Comparison of ENCODE assay signal across 24 mouse cellular contexts in the genomic region with DNA sequence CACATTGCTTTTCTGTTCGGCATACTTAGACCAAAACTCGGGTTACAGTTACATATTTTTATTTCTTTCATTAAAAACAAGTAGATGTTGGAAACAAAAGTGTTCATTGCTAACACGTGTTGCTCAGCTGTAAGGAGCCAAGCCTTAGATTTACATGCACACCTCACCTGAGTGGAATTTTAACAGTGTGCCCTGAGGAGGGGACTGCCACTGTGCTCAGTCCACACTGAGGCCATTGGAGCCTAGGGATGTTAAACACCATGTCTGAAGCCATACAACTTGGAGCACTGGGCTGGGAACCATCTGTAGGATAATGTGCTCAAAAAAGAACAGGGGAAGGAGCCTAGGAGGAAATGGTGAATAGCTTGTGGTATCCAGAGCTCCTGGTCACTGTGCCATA.
DNase-seq lines count a peak whose midpoint lies in the region; ATAC-seq and TF ChIP-seq lines count a peak whose summit lies in the region.
"Had no signal": no experiment of that assay in that cellular context is flagged by ENCODE, and none has a peak within 500 bp of the region (broad histone marks: within the 10 kb centered on the region; RNA-seq: fewer than 3 reads in every experiment).

No protein-coding gene starts in this region.

- no peak for TF ChIP-seq CTCF in heart, adult 2 months (IDR thresholded peaks at IDR 0.05)
- TF ChIP-seq CTCF in embryonic fibroblast, embryonic 13.5 days (IDR thresholded peaks at IDR 0.05; ENCODE audit: borderline replicate concordance, insufficient read depth, low read length) = no peak

- H3K9ac ChIP-seq in heart, adult 2 months (ENCODE audit: low read depth, low read length) = no peak overlapping the region
- H3K9ac ChIP-seq in limb, embryonic 12.5 days (replicated peaks) = no peak overlapping the region
- no peak overlapping the region for H3K9ac ChIP-seq in limb, embryonic 14.5 days (ENCODE audit: low read depth, low read length, severe bottlenecking)
- H3K9ac ChIP-seq: embryonic facial prominence, embryonic 12.5 days; forebrain, embryonic 12.5 days had no signal

- 94% methylated on average over 3 of the region's 3 CpGs for WGBS in heart, adult 2 months
- WGBS in limb, embryonic 12.5 days = 58% methylated on average over 3 of the region's 3 CpGs
- 26% methylated on average over 3 of the region's 3 CpGs for WGBS in limb, embryonic 14.5 days
- WGBS in hindbrain, embryonic 10.5 days = 91% methylated on average over 3 of the region's 3 CpGs

- H3K79me2 ChIP-seq in heart, adult 2 months (replicated peaks; ENCODE audit: control insufficient read depth, insufficient read depth, low read length) = no peaks in the 10 kb centered on the region

- peak; percentile 74 for ATAC-seq in limb, embryonic 12.5 days (ENCODE audit: insufficient number of reproducible peaks, insufficient read depth, low FRiP score, low TSS enrichment, low read depth)
- peak; percentile 67 for ATAC-seq in limb, embryonic 14.5 days (ENCODE audit: low FRiP score, low read depth)
- ATAC-seq: forebrain, embryonic 14.5 days; forebrain, embryonic 16.5 days had no signal

- H3K27me3 ChIP-seq in heart, adult 2 months (ENCODE audit: control insufficient read depth, insufficient read depth, low read length) = no peaks in the 10 kb centered on the region
- no peaks in the 10 kb centered on the region for H3K27me3 ChIP-seq in limb, embryonic 12.5 days
- H3K27me3 ChIP-seq in limb, embryonic 14.5 days (ENCODE audit: control insufficient read depth, insufficient read depth, low read length) = no peaks in the 10 kb centered on the region
- H3K27me3 ChIP-seq in hindbrain, embryonic 10.5 days (ENCODE audit: insufficient read depth, poor library complexity, severe bottlenecking) = no peaks in the 10 kb centered on the region
- H3K27me3 ChIP-seq: embryonic facial prominence, embryonic 12.5 days; forebrain, embryonic 12.5 days had no signal

- H3K4me2 ChIP-seq in limb, embryonic 12.5 days = no peak overlapping the region
- no peak overlapping the region for H3K4me2 ChIP-seq in limb, embryonic 14.5 days (replicated peaks; ENCODE audit: low read depth, low read length, severe bottlenecking)
- H3K4me2 ChIP-seq: embryonic facial prominence, embryonic 12.5 days; forebrain, embryonic 12.5 days had no signal

- H3K4me1 ChIP-seq in heart, adult 2 months (ENCODE audit: control insufficient read depth, insufficient read depth, low read length) = no peaks in the 10 kb centered on the region
- peaks cover 3% of the 10 kb centered on the region; the same call in 1 of the 2 replicates for H3K4me1 ChIP-seq in embryonic fibroblast, embryonic 13.5 days (ENCODE audit: control insufficient read depth, insufficient read depth, low read length)
- H3K4me1 ChIP-seq in limb, embryonic 12.5 days (replicated peaks) = peaks cover 25% of the 10 kb centered on the region
- peaks cover 23% of the 10 kb centered on the region for H3K4me1 ChIP-seq in limb, embryonic 14.5 days (ENCODE audit: control insufficient read depth, insufficient read depth, low read length)
- H3K4me1 ChIP-seq in hindbrain, embryonic 10.5 days (replicated peaks) = peaks cover 6% of the 10 kb centered on the region; the same call in 1 of the 2 replicates
- H3K4me1 ChIP-seq: embryonic facial prominence, embryonic 10.5 days; embryonic facial prominence, embryonic 12.5 days; forebrain, embryonic 12.5 days had no signal

- intact Hi-C loops in heart, adult 2 months (cut with DNase I) = no loop called here

- no peak overlapping the region for H3K27ac ChIP-seq in heart, adult 2 months
- 0 out of 2 replicates have a peak overlapping the region, but pooled peaks have one; percentile 1 for H3K27ac ChIP-seq in embryonic fibroblast, embryonic 13.5 days (ENCODE audit: insufficient read depth, low read length)
- peak overlapping the region; percentile 70 for H3K27ac ChIP-seq in limb, embryonic 12.5 days
- peak overlapping the region; percentile 45; the same call in 1 of the 2 replicates for H3K27ac ChIP-seq in limb, embryonic 14.5 days (replicated peaks; ENCODE audit: low read depth, low read length)
- H3K27ac ChIP-seq in hindbrain, embryonic 10.5 days = no peak overlapping the region
- H3K27ac ChIP-seq: embryonic facial prominence, embryonic 10.5 days; embryonic facial prominence, embryonic 12.5 days; forebrain, embryonic 10.5 days; forebrain, embryonic 12.5 days had no signal

- no peak for TF ChIP-seq EP300 in heart, adult 2 months (IDR thresholded peaks at IDR 0.05; ENCODE audit: insufficient read depth, low read depth, low read length)

- DNase-seq in heart, adult 11 months = peak; percentile 19
- DNase-seq in heart, adult 2 months = no peak
- DNase-seq in limb, embryonic 14.5 days (ENCODE audit: low spot score) = no peak
- DNase-seq in thymus, postnatal 4 days = no peak
- DNase-seq in embryo, embryonic 11 days = no peak
- DNase-seq in hindbrain, embryonic 10.5 days (ENCODE audit: low spot score) = no peak
- DNase-seq: adrenal gland, adult 2 months; adrenal gland, postnatal 10 days; adrenal gland, postnatal 25 days; B cell, adult 2 months; cerebellum, adult 11 months; cerebellum, adult 18-20 months; cerebellum, adult 9-10 months; cerebellum, postnatal 10 days; cerebellum, postnatal 25 days had no signal

- no peak for TF ChIP-seq POLR2A in heart, adult 2 months (IDR thresholded peaks at IDR 0.05; ENCODE audit: insufficient read depth, low read depth, low read length)
- no peak for TF ChIP-seq POLR2A in embryonic fibroblast, embryonic 13.5 days (IDR thresholded peaks at IDR 0.05; ENCODE audit: low read depth, low read length)
- no peak for TF ChIP-seq POLR2A in limb, embryonic 14.5 days (IDR thresholded peaks at IDR 0.05; ENCODE audit: borderline replicate concordance, extremely low read depth, insufficient read depth, insufficient read length)

- no peaks in the 10 kb centered on the region for H3K36me3 ChIP-seq in heart, adult 2 months (ENCODE audit: control insufficient read depth, insufficient read depth, low read length)
- H3K36me3 ChIP-seq in limb, embryonic 12.5 days = no peaks in the 10 kb centered on the region
- H3K36me3 ChIP-seq in limb, embryonic 14.5 days (ENCODE audit: control insufficient read depth, insufficient read depth, low read length) = no peaks in the 10 kb centered on the region
- H3K36me3 ChIP-seq in hindbrain, embryonic 10.5 days = no peaks in the 10 kb centered on the region
- H3K36me3 ChIP-seq: embryonic facial prominence, embryonic 10.5 days; embryonic facial prominence, embryonic 12.5 days; forebrain, embryonic 10.5 days; forebrain, embryonic 12.5 days had no signal

- H3K9me3 ChIP-seq in limb, embryonic 12.5 days = peaks cover 5% of the 10 kb centered on the region
- no peaks in the 10 kb centered on the region for H3K9me3 ChIP-seq in limb, embryonic 14.5 days (ENCODE audit: control insufficient read depth, low read length)
- H3K9me3 ChIP-seq in hindbrain, embryonic 10.5 days = peaks cover 6% of the 10 kb centered on the region
- H3K9me3 ChIP-seq: embryonic facial prominence, embryonic 12.5 days had no signal

- H3K4me3 ChIP-seq in heart, adult 2 months = no peak overlapping the region
- no peak overlapping the region for H3K4me3 ChIP-seq in embryonic fibroblast, embryonic 13.5 days (ENCODE audit: insufficient read depth, low read length)
- H3K4me3 ChIP-seq in limb, embryonic 12.5 days (replicated peaks) = no peak overlapping the region
- no peak overlapping the region for H3K4me3 ChIP-seq in limb, embryonic 14.5 days (replicated peaks; ENCODE audit: low read length)
- H3K4me3 ChIP-seq in hindbrain, embryonic 10.5 days = no peak overlapping the region
- H3K4me3 ChIP-seq: embryonic facial prominence, embryonic 10.5 days; embryonic facial prominence, embryonic 12.5 days; erythroblast, embryonic 14.5 days; forebrain, embryonic 10.5 days; forebrain, embryonic 12.5 days had no signal

Comparison
In these comparisons a context has a peak if more than half of its experiments do, and no peak if none do; other contexts are left out.
1. H3K27ac ChIP-seq: peak in embryonic fibroblast, embryonic 13.5 days (single experiment), limb, embryonic 12.5 days (single experiment) and limb, embryonic 14.5 days (single experiment); none in heart, adult 2 months (single experiment) and hindbrain, embryonic 10.5 days (single experiment).